Mouse (Mus musculus) heart, embryonic 16.5 days (tissue): ENCODE data around the gene Vav1. TPM values are rescaled to one million over a fixed set of nuclear protein-coding genes. Genes with fewer than 3 reads are reported as not detected.
A peak's percentile ranks its signal among the peaks of the same experiment; 100 is the strongest.

Source experiments
- ATAC-seq: fragments of 200-750 bp; cut with Nextera tagmentation; replicated peaks from 2 replicates; pipeline ENCODE4 v1.8.0; 2017; ENCODE audit warnings: moderate number of reproducible peaks; ENCODE audit not compliant: insufficient read depth, low FRiP score; ENCODE audit errors: extremely low read depth
- H3K27ac ChIP-seq: fragments of 300-500 bp; sonication (generic); 2 replicates; pipeline ENCODE4 v1.5.1; 2014; ENCODE audit warnings: mild to moderate bottlenecking, low read length, control low read depth, moderate library complexity
- H3K27me3 ChIP-seq: fragments of 300-500 bp; sonication (generic); 2 replicates; pipeline ENCODE4 v1.6.1; 2014; ENCODE audit warnings: low read length, mixed read lengths; ENCODE audit not compliant: control insufficient read depth, insufficient read depth
- H3K36me3 ChIP-seq: fragments of 300-500 bp; sonication (generic); 2 replicates; pipeline ENCODE4 v1.6.1; 2014; ENCODE audit not compliant: control insufficient read depth, insufficient read depth
- H3K4me1 ChIP-seq: fragments of 300-500 bp; sonication (generic); 2 replicates; pipeline ENCODE4 v1.6.1; 2014; ENCODE audit warnings: low read length, mixed read lengths; ENCODE audit not compliant: control insufficient read depth, insufficient read depth
- H3K4me2 ChIP-seq: fragments of 300-500 bp; sonication (generic); 2 replicates; pipeline ENCODE4 v1.6.1; 2014; ENCODE audit warnings: low read depth, mild to moderate bottlenecking, control low read depth, low read length
- H3K4me3 ChIP-seq: fragments of 300-500 bp; sonication (generic); 2 replicates; pipeline ENCODE4 v1.5.1; 2014; ENCODE audit warnings: mild to moderate bottlenecking, control low read depth, low read length
- H3K9ac ChIP-seq: fragments of 300-500 bp; sonication (generic); 2 replicates; pipeline ENCODE4 v1.6.1; 2014; ENCODE audit warnings: low read length, control low read depth
- H3K9me3 ChIP-seq: fragments of 300-500 bp; sonication (generic); replicated peaks from 2 replicates; pipeline ENCODE4 v1.6.1; 2016; ENCODE audit warnings: low read length; ENCODE audit not compliant: control insufficient read depth
- WGBS: fragments of 180-500 bp; shearing (Covaris S2); extraction: QIAGEN DNeasy Blood & Tissue Kit; methylation state at CpG from one replicate; pipeline ENCODE4 v1.1.7; 2014; 5-methylcytosine and 5-hydroxymethylcytosine counted together
- polyA plus RNA-seq: library from polyadenylated mRNA; unstranded; fragments of >200 nt; fragmentation: Nextera tagmentation; extraction: Ambion mirVana; gene quantifications from 2 replicates; pipeline ENCODE4 v1.2.1, GENCODE M21; 2015

Gene Vav1
- polyA plus RNA-seq, 1 experiment from 2014 or later: 13.5 TPM

DNA sequence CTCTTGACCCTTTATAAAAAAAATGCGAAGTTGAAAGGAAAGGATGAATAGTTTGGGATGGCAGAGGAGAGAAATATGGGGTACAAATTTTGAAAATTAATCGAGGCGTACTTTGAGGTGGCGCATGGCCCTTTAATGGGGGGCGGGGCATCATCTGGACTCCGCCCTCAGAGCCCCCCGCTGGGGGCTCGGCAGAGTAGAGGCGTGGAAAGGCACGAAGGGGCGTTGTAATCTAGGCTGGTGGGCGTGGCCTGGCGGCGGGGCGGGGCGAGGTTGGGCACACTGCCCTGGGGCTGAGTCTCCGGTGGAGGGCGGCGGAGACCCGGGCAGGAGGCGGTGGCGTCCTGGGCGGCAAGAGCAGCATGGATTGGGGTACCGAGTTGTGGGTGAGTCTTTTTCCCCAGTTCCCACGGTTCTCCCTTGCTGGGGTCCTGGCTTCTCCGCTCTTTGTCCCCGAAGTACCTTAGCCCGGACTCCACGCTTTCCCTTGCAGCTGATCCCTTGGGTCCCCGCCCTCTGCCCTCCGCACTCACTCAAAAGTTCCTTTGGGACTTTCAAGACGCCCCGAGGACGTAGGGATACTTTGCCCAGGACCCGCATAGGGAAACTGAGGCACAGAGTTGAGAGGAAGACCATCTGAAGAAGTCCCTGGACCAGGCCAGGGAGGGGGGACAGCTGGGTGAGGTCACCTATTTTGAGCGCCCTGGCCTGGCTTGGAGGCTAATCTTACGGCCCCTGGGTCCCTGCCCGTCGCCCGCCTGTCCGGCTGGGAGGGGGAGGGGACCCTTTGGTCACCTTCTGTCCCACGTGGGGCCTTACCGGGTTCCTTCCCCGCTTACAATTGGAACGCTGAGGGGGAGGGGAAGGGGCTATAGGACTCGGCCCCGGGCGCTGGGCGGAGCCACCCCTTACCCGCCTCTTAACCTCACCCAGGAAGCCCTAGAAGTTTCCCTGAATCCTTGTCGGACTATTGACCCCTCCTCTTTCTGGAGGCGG, 29.4 kb upstream of the Vav1 start, which contains the start of gene Trip10:
Gene Trip10, plus strand, starts transcription at position 270 of the 996 bp plus-strand sequence.
- Histone ChIP-seq H3K9ac (peak within 1 kb of the TSS; percentile 88), H3K9me3 (no peaks in the 10 kb centered on the region)

DNA sequence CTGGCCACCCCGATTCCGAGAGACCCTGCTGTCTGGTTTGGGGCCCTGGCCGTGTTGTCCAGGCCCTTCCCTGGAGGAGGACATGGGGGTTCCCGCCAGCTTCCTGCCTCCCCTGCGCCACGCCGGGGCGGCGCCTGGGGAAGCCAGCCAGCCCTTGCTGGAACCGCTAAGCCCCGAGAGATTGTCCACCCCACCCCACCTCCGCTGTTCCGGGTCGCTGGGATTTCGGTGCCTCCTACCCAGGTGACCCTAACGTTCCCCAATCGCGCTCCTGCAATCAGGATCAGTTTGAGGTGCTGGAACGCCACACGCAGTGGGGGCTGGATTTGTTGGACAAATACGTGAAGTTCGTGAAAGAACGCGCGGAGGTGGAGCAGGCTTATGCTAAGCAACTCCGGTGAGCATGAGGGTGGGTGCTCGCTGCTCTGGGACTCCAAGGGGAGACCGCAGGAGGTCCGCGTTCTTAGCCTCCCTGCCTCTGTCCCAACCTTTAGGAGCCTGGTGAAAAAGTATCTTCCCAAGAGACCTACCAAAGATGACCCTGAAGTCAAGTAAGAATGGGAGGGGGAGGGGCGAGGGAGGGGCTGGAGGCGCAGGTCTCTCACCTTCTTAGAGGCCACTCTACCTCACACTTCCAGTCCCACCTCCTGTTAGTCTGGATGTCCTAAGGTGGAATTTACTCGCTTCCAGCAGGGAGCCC, 28.3 kb upstream of the Vav1 start:
- peak overlapping the region; percentile 82 for H3K4me3 ChIP-seq
- H3K36me3 ChIP-seq: peaks cover 16% of the 10 kb centered on the region
- H3K4me1 ChIP-seq: peaks cover 20% of the 10 kb centered on the region
- peak overlapping the region; percentile 17 for H3K27ac ChIP-seq
- peak overlapping the region; percentile 88 for H3K9ac ChIP-seq
- WGBS: 4% methylated on average over 33 of the region's 33 CpGs
- peak overlapping the region; percentile 71 for H3K4me2 ChIP-seq
- no peaks in the 10 kb centered on the region for H3K9me3 ChIP-seq
- no peaks in the 10 kb centered on the region for H3K27me3 ChIP-seq
- no peak for ATAC-seq

More for the DNA sequence above, 29.4 kb upstream of the Vav1 start, which contains the start of gene Trip10:
- ATAC-seq: peak; percentile 47
- H3K27ac ChIP-seq: peak within 1 kb of the TSS; percentile 95
- 0% methylated on average over 52 of the region's 52 CpGs for WGBS
- peak within 1 kb of the TSS; percentile 82 for H3K4me3 ChIP-seq
- peaks cover 20% of the 10 kb centered on the region for H3K4me1 ChIP-seq
- H3K4me2 ChIP-seq: peak within 1 kb of the TSS; percentile 71
- no peaks in the 10 kb centered on the region for H3K27me3 ChIP-seq
- peaks cover 6% of the 10 kb centered on the region for H3K36me3 ChIP-seq

DNA sequence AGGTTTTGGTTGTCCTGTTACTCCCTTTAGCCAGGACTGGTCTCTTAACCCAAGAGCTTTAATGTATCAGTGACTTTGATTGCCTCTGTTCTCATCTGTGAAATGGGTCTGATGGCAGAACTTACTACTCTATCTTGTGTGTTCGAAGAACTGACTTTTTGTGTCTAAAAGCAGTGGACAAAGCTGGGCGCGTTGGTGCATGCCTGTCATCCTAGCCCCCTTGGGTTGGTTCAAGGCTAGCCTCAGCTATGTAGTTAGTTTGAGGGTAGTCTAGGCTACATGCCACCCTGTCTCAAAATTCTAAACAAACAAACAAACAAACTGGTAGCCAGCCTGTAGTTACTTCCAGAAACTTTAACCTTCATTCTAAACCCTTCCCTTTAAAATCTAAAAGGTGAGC, 27.5 kb upstream of the Vav1 start:
- Histone ChIP-seq H3K4me3 (no peak overlapping the region), H3K36me3 (peaks cover 16% of the 10 kb centered on the region), H3K9me3 (no peaks in the 10 kb centered on the region), H3K27ac (no peak overlapping the region), H3K9ac (no peak overlapping the region), H3K4me2 (no peak overlapping the region), H3K27me3 (no peaks in the 10 kb centered on the region), H3K4me1 (peaks cover 15% of the 10 kb centered on the region)
- no peak for ATAC-seq
- WGBS: 87% methylated on average over 3 of the region's 3 CpGs

DNA sequence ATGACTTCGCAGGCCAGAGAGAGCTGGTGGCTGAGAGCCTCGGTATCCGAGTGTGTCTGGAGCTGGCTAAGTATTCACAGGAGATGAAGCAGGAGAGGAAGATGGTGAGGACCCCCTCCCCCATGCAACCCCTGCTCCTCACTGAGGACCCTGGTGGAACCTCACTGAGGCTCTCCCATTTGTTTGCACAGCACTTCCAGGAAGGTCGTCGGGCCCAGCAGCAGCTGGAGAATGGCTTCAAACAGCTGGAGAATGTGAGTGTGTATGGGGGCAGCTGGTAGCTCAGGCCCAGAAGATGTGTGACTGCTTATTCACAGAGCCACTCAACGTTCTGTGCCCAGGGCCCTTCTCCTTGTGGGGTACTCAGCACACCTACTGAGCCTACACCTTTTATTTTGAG, 25.6 kb upstream of the Vav1 start:
- no peak overlapping the region for H3K9ac ChIP-seq
- no peak overlapping the region for H3K4me2 ChIP-seq
- WGBS: 64% methylated on average over 6 of the region's 6 CpGs
- H3K36me3 ChIP-seq: peaks cover 28% of the 10 kb centered on the region
- no peak overlapping the region for H3K27ac ChIP-seq
- no peak overlapping the region for H3K4me3 ChIP-seq
- no peak for ATAC-seq
- H3K4me1 ChIP-seq: peaks cover 10% of the 10 kb centered on the region
- H3K27me3 ChIP-seq: no peaks in the 10 kb centered on the region
- no peaks in the 10 kb centered on the region for H3K9me3 ChIP-seq

DNA sequence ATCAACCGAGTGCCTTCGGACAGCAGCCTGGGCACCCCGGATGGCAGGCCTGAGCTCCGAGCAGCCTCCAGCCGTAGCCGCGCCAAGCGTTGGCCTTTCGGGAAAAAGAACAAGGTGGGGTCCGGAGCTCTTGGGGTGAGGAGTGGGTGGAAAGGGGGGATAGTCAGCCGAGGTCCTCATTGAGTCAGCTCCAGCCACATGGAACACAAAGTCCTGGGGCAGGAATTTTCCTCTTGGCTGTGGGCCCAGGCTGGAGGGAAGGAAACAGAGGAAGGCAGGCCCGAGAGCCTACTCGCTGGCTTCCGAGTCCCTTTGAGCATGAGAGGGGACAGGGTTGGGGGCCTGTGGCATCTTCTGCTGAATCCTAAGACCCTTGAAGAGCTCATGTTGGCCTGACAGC, 23.5 kb upstream of the Vav1 start:
- Histone ChIP-seq H3K9ac (no peak overlapping the region), H3K4me1 (0 out of 2 replicates have a peak, but pooled peaks cover 4% of the 10 kb centered on the region), H3K4me2 (no peak overlapping the region), H3K27me3 (no peaks in the 10 kb centered on the region), H3K4me3 (no peak overlapping the region), H3K36me3 (peaks cover 41% of the 10 kb centered on the region), H3K9me3 (no peaks in the 10 kb centered on the region), H3K27ac (no peak overlapping the region)
- no peak for ATAC-seq
- 81% methylated on average over 14 of the region's 14 CpGs for WGBS

DNA sequence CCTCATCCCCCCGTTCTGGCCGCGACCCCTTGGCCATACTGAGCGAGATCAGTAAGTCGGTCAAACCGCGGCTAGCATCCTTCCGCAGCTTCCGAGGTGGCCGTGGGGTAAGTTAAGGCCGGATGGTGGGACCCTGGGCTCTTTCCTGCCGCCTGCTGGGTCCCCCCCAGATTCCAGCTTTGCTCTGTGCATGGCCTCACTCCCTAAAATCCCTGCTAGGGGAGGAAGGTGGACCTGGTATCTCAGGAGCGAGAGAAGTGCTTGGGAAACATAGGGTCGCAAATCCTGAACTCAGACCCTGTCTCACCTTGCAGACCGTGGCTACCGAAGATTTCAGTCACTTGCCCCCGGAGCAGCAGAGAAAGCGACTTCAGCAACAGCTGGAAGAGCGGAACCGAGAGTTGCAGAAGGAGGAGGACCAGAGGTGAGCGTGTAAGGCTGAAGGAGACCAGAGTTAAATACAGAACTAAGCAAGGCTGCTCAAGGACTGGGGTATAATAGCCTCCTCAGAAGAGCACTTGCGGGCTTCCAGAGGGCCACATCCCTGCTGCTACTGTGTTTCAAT, 21.9 kb upstream of the Vav1 start:
- WGBS: 95% methylated on average over 22 of the region's 22 CpGs
- H3K36me3 ChIP-seq: peaks cover 50% of the 10 kb centered on the region
- no peak for ATAC-seq

DNA sequence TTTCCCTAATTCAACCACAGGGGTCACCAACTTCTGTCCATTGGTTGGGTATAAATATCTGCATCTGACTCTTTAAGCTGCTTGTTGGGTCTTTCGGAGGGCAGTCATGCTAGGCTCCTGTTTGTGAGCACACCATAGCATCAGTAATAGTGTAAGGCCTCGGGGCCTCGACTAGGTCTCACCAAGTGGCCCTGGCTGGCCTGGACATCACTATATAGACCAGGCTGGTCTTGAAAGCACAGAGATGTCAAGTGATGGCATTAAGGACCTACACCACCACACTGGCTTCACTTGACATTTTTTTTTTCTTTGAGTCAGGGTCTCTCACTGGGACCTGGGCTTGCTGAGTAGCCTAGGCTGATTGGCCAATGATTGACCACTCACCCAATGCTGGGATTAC, 20.7 kb upstream of the Vav1 start:
- H3K27me3 ChIP-seq: no peaks in the 10 kb centered on the region
- H3K27ac ChIP-seq: no peak overlapping the region
- ATAC-seq: no peak
- 89% methylated on average over 3 of the region's 3 CpGs for WGBS
- no peaks in the 10 kb centered on the region for H3K4me1 ChIP-seq
- no peak overlapping the region for H3K4me3 ChIP-seq
- H3K9ac ChIP-seq: no peak overlapping the region
- H3K4me2 ChIP-seq: no peak overlapping the region
- H3K36me3 ChIP-seq: peaks cover 53% of the 10 kb centered on the region
- no peaks in the 10 kb centered on the region for H3K9me3 ChIP-seq

More for the DNA sequence above, 21.9 kb upstream of the Vav1 start:
- no peak overlapping the region for H3K4me2 ChIP-seq
- no peaks in the 10 kb centered on the region for H3K27me3 ChIP-seq
- H3K9ac ChIP-seq: no peak overlapping the region
- no peaks in the 10 kb centered on the region for H3K4me1 ChIP-seq
- H3K4me3 ChIP-seq: no peak overlapping the region
- no peak overlapping the region for H3K27ac ChIP-seq
- H3K9me3 ChIP-seq: no peaks in the 10 kb centered on the region

DNA sequence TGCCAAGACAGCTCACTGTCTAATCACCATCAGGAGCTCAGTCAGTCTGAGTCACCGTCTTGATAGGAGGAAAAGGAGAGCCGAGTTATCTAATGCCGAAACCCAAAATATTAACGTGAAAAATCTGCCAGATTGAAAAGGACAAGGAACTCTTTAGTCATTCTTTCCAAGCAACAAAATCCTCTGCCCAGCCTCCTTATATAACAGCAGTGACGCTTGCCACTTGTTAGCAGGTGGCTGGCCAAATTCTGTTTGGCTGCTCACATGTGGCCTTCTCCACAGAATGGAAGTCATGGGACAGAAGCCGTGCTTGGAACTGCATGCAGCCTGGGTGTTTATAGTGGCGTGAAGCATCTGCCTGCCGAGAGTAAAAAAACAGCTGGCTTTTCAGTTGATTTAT, 19.2 kb upstream of the Vav1 start:
- H3K9ac ChIP-seq: no peak overlapping the region
- no peak overlapping the region for H3K4me3 ChIP-seq
- H3K9me3 ChIP-seq: no peaks in the 10 kb centered on the region
- H3K27ac ChIP-seq: no peak overlapping the region
- no peaks in the 10 kb centered on the region for H3K27me3 ChIP-seq
- no peaks in the 10 kb centered on the region for H3K4me1 ChIP-seq
- peaks cover 44% of the 10 kb centered on the region for H3K36me3 ChIP-seq
- no peak overlapping the region for H3K4me2 ChIP-seq
- no peak for ATAC-seq
- 84% methylated on average over 8 of the region's 8 CpGs for WGBS
